Mouse (Mus musculus) forebrain, embryonic 16.5 days (tissue): ENCODE data around the gene Myl12a. TPM values are rescaled to one million over a fixed set of nuclear protein-coding genes. Genes with fewer than 3 reads are reported as not detected.

Source experiments
- ATAC-seq: fragments of 200-750 bp; cut with Nextera tagmentation; 2 replicates; pipeline ENCODE4 v1.8.0; 2017; ENCODE audit warnings: mild to moderate bottlenecking, moderate library complexity
- H3K27ac ChIP-seq: fragments of 300-500 bp; sonication (generic); 2 replicates; pipeline ENCODE4 v1.5.1; 2014; ENCODE audit warnings: low read length, control low read depth
- H3K27me3 ChIP-seq: fragments of 300-500 bp; sonication (generic); replicated peaks from 2 replicates; pipeline ENCODE4 v1.6.1; 2014; ENCODE audit warnings: low read length; ENCODE audit not compliant: control insufficient read depth, insufficient read depth
- H3K36me3 ChIP-seq: fragments of 300-500 bp; sonication (generic); 2 replicates; pipeline ENCODE4 v1.6.1; 2014; ENCODE audit not compliant: control insufficient read depth, insufficient read depth
- H3K4me1 ChIP-seq: fragments of 300-500 bp; sonication (generic); replicated peaks from 2 replicates; pipeline ENCODE4 v1.6.1; 2014; ENCODE audit warnings: low read length; ENCODE audit not compliant: control insufficient read depth, insufficient read depth
- H3K4me2 ChIP-seq: fragments of 300-500 bp; sonication (generic); 2 replicates; pipeline ENCODE4 v1.6.1; 2014; ENCODE audit warnings: mild to moderate bottlenecking, low read length, control low read depth
- H3K4me3 ChIP-seq: fragments of 300-500 bp; sonication (generic); replicated peaks from 2 replicates; pipeline ENCODE4 v1.5.1; 2014; ENCODE audit warnings: mild to moderate bottlenecking, low read length, control low read depth
- H3K9ac ChIP-seq: fragments of 300-500 bp; sonication (generic); replicated peaks from 2 replicates; pipeline ENCODE4 v1.6.1; 2014; ENCODE audit warnings: low read depth, low read length, control low read depth
- H3K9me3 ChIP-seq: fragments of 300-500 bp; sonication (generic); 2 replicates; pipeline ENCODE4 v1.6.1; 2016; ENCODE audit warnings: low read length; ENCODE audit not compliant: control insufficient read depth
- WGBS: fragments of 180-500 bp; shearing (Covaris S2); extraction: QIAGEN DNeasy Blood & Tissue Kit; methylation state at CpG from one replicate; pipeline ENCODE4 v1.1.7; 2014; 5-methylcytosine and 5-hydroxymethylcytosine counted together
- polyA plus RNA-seq: library from polyadenylated mRNA; unstranded; fragments of >200 nt; fragmentation: Nextera tagmentation; extraction: Ambion mirVana; gene quantifications from 2 replicates; pipeline ENCODE4 v1.2.1, GENCODE M21; 2015

Gene Myl12a
- polyA plus RNA-seq, 1 experiment from 2014 or later: 110 TPM

DNA sequence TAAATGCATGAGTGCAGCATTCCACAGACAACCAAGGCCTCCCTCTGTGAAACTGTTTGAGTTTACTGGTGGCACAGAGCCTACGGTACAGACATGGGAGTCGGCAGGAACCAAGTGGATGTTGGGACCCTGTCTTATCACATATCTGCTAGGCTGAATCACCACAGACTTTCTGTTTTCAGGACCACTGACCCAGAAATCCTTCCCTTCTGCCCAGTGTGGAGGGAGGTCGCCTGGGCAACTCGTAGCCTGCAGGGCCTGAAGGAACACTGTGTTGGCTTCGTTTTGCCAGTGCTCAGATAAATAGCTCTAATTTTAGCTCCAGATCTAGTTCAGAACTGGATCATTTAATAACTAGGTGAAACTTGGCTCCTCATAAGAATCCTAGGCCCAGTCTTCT, 12.2 kb upstream of the Myl12a start:
- no peak overlapping the region for H3K27ac ChIP-seq
- H3K4me2 ChIP-seq: no peak overlapping the region
- H3K4me1 ChIP-seq: no peaks in the 10 kb centered on the region
- H3K9me3 ChIP-seq: no peaks in the 10 kb centered on the region
- H3K9ac ChIP-seq: no peak overlapping the region
- no peaks in the 10 kb centered on the region for H3K36me3 ChIP-seq
- H3K27me3 ChIP-seq: no peaks in the 10 kb centered on the region
- no peak overlapping the region for H3K4me3 ChIP-seq
- WGBS: 47% methylated on average over 5 of the region's 5 CpGs
- ATAC-seq: no peak

DNA sequence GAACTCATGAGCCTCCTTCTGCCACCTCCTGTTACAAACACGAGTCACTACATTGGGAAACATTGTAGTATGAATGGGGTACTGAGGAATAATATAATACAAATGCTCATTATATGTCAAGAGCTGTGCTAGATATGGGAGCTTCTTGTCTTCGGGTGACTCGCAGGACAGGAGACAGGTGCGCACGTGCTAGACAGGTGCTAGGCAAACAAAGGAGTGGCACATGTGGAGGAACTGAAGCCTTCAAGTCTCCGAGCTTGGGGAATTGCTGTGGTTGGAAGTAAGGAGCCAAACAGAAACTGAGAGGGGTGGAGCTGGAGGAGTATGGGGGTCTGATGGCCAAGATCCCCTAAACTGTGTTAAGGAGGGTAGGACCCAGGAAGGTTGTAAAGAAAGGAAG, 10.4 kb upstream of the Myl12a start:
- H3K9ac ChIP-seq: no peak overlapping the region
- ATAC-seq: no peak
- H3K4me2 ChIP-seq: no peak overlapping the region
- H3K27me3 ChIP-seq: no peaks in the 10 kb centered on the region
- H3K36me3 ChIP-seq: no peaks in the 10 kb centered on the region
- H3K27ac ChIP-seq: no peak overlapping the region
- H3K4me3 ChIP-seq: no peak overlapping the region
- 90% methylated on average over 6 of the region's 6 CpGs for WGBS
- H3K9me3 ChIP-seq: no peaks in the 10 kb centered on the region
- no peaks in the 10 kb centered on the region for H3K4me1 ChIP-seq

DNA sequence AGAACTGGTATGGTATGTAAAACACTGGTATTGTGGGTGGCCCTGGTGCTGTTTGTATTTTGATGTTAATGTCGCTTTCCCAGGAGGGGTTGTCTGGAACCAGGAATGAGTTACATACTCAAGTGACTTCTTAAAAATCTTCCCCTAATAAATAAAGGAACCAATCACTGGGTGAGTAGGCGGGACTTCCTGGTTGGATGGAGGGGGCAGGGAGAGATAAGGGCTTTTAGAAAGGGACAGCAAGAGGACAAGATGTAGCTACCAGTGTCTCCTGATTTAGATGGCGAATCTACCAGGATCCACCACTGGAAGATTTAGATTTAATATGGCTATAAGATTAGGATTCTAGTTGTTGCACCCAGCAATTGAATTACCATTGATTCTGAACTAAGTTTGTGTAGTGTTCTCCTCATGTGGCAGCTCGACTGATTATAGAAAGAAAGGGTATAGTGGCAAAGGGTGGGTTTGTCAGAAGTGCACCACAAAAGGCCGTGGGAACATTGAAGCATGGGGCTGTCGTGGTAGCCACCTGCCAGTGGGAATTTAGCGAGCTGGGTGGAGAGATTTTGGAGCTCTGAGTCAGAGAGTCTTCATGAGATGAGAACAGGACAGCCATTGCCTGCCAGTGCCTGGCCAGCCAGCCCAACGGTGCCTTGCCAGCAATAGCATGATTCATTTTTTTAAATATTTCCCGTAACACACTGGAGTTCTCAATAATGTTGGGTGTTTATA, 9.4 kb upstream of the Myl12a start:
- ATAC-seq: no peak
- no peak overlapping the region for H3K9ac ChIP-seq
- H3K36me3 ChIP-seq: no peaks in the 10 kb centered on the region
- H3K4me2 ChIP-seq: no peak overlapping the region
- H3K4me1 ChIP-seq: no peaks in the 10 kb centered on the region
- no peak overlapping the region for H3K4me3 ChIP-seq
- H3K9me3 ChIP-seq: no peaks in the 10 kb centered on the region
- 84% methylated on average over 9 of the region's 9 CpGs for WGBS
- no peaks in the 10 kb centered on the region for H3K27me3 ChIP-seq
- H3K27ac ChIP-seq: no peak overlapping the region

DNA sequence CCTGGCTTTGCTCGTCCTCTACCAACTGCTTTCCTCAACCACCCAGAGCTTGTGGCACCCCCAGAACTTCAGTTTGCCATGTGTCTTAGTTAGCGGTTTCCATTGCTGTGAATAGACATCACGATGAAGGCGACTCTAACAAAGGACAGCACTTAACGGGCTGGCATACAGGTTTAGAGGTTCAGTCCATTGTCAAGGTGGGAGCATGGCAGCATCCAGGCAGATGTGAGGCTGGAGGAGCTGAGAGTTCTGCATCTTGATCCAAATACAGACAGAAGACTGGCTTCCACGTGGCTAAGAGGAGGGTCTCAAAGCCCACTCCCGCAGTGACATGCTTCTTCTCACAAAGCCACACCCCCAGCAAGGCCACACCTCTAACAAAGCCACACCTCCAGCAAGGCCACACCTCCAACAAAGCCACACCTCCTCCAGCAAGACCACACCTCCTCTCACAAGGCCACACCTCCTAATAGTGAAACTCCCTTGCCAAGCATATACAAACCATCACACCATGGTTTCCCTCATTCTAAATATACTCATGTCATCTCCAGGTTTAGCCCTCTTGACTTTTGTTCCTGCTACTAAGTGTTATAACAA, 8.1 kb upstream of the Myl12a start:
- Histone ChIP-seq H3K9ac (no peak overlapping the region), H3K27me3 (no peaks in the 10 kb centered on the region), H3K4me2 (no peak overlapping the region), H3K27ac (no peak overlapping the region), H3K4me1 (no peaks in the 10 kb centered on the region), H3K36me3 (no peaks in the 10 kb centered on the region), H3K4me3 (no peak overlapping the region), H3K9me3 (no peaks in the 10 kb centered on the region)
- ATAC-seq: no peak
- WGBS: 64% methylated on average over 7 of the region's 7 CpGs

DNA sequence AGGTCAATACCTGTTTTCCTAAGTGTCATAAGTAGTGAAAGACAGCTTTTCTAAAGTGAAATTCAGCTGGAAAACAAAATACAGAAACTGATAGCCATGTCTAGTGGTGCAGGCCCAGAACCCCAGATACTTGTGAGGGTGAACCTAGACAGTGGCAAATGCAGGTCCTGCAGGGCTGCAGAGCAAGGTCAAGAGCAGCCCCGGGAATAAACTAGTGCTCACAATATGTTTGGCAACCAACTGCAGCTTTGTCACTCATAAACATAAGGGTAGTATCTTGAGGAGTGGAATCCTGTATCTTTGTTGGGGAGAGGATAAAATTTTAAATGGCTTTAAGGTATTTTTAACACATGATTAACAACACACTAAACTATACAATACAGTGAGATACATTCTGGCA, 7.1 kb upstream of the Myl12a start:
- no peak overlapping the region for H3K27ac ChIP-seq
- no peaks in the 10 kb centered on the region for H3K36me3 ChIP-seq
- no peak overlapping the region for H3K4me2 ChIP-seq
- no peak for ATAC-seq
- no peaks in the 10 kb centered on the region for H3K4me1 ChIP-seq
- H3K4me3 ChIP-seq: no peak overlapping the region
- H3K27me3 ChIP-seq: no peaks in the 10 kb centered on the region
- H3K9ac ChIP-seq: no peak overlapping the region
- no peaks in the 10 kb centered on the region for H3K9me3 ChIP-seq
- 82% methylated on average over 1 of the region's 1 CpGs for WGBS

DNA sequence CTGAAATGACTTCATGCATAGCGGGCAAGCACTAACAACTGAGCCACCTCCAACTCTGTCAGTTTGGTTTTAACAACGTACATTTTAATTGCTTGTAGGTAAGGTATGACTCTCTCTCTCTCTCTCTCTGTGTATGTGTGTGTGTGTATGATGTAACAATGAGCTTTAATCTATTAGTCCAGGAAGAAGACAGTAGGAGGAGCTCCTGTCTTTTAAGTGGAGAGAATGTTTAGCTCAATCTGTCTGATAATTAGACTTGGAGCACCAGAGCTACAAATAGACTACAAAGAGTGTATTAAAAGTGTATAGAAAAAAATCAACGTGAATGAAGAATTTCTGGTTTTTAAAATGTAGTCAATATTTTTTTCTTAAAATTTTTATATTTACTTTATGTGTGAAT, 6.0 kb upstream of the Myl12a start:
- Histone ChIP-seq H3K4me3 (no peak overlapping the region), H3K9me3 (no peaks in the 10 kb centered on the region), H3K4me1 (no peaks in the 10 kb centered on the region), H3K36me3 (no peaks in the 10 kb centered on the region), H3K27ac (no peak overlapping the region), H3K4me2 (no peak overlapping the region), H3K27me3 (no peaks in the 10 kb centered on the region), H3K9ac (no peak overlapping the region)
- ATAC-seq: no peak
- 81% methylated on average over 3 of the region's 3 CpGs for WGBS

DNA sequence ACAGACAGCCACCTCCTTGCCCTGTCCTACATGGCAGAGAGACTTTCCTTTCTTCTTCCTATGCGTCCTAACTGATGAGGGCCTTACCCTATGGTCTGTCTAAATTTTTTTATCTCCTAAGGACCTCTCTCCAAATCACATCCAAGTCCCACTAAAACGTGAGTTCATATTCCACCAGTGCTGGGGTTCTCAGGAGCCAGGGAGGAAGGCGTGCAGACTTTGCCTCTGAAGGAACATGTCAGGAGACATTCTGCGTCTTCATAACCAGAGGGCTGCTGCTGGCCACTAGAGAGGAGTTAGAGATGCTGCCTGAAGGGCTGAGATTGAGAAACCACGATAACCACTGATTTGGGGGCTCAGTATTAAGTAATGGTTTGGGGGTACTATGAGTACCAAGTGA, 4.3 kb upstream of the Myl12a start:
- 87% methylated on average over 5 of the region's 5 CpGs for WGBS
- Histone ChIP-seq H3K4me3 (no peak overlapping the region), H3K4me2 (no peak overlapping the region), H3K9me3 (no peaks in the 10 kb centered on the region), H3K9ac (no peak overlapping the region), H3K4me1 (peaks cover 6% of the 10 kb centered on the region; the same call in 1 of the 2 replicates), H3K27ac (no peak overlapping the region), H3K27me3 (no peaks in the 10 kb centered on the region), H3K36me3 (no peaks in the 10 kb centered on the region)
- ATAC-seq: no peak

DNA sequence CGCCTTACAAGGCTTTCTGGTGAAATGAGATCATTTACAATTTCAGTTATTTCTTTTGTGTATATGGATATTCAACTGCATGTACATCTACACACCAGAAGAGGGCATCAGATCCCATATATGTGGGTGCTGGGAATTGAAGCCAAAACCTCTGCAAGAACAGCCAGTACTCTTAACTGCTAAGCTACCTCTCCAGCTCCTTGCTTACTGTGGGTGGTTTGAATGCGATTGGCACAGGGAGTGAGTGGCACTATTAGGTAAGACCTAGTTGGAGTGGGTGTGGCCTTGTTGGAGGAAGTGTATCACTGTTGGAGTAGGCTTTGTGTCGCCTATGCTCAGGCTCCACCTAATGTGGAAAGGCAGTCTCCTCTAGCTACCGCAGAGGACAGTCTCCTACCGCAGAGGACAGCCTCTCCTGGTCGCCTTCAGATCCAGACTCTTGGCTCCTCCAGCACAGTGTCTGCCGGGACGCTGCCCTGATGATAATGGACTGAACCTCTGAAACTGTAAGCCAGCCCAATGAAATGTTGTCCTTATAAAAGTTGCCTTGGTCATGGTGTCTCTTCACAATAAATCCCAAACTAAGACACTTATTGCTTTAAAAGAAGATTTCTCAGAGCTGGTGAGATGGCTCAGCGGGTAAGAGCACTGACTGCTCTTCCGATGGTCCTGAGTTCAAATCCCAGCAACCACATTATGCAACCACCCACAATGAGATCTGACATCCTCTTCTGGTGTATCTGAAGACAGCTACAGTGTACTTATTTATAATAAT, 1.7 kb upstream of the Myl12a start:
- Histone ChIP-seq H3K4me1 (peaks cover 13% of the 10 kb centered on the region), H3K9me3 (no peaks in the 10 kb centered on the region), H3K27me3 (no peaks in the 10 kb centered on the region), H3K4me3 (no peak overlapping the region), H3K9ac (no peak overlapping the region), H3K27ac (no peak overlapping the region), H3K4me2 (no peak overlapping the region), H3K36me3 (no peaks in the 10 kb centered on the region)
- 96% methylated on average over 10 of the region's 10 CpGs for WGBS
- no peak for ATAC-seq

DNA sequence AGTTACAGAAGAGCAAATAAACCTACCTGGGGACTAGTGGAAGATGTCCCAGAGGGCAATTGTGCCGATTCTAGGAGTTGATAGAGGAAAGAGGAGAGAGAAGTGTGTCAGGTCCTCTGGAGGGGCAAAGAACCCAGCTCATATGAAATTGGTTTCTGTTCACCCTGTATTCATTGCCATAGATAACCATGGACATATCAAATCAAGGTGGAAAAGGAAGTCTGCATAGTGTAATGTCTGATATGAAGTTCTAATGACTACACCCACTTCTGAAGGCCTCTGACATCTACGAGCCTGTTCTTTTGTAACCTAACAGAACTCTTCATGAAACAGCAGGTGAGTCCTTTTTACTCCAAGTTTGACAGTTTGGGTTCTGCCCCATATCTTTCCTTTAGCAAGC, 1.0 kb upstream of the Myl12a start:
- Histone ChIP-seq H3K27me3 (no peaks in the 10 kb centered on the region), H3K4me2 (no peak overlapping the region), H3K9me3 (no peaks in the 10 kb centered on the region), H3K36me3 (no peaks in the 10 kb centered on the region), H3K27ac (no peak overlapping the region), H3K4me1 (peaks cover 13% of the 10 kb centered on the region), H3K9ac (no peak overlapping the region), H3K4me3 (no peak overlapping the region)
- no peak for ATAC-seq
- 96% methylated on average over 2 of the region's 2 CpGs for WGBS
